Mouse (Mus musculus): ENCODE results near the gene Cyp4a14.
"Not testable (repeated sequence)": the region's sequence is repeated elsewhere in the genome, so short reads cannot be mapped to it uniquely, and the experiment has no call there.

Gene Cyp4a14

DNA sequence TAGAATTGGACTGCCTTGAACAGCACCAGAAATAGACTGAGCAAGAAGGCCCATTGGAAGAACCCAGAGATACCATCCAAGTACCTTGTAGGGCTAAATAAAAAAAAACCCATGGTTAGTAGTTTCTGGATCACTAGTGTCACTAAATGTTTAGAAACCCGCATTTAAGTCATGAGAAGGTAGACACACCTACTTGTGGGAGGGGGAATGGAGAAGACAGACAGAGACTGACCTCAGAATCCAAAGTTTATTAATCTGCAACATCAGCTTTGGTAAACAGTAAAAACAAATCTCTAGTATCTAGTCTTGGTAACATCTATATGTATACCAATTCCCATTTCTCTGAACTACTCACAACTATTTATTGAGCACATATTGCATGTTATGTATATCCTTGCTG, at the start of gene Cyp4a14:
Cyp4a14 (minus strand) TSS at position 142 of the 400 bp plus-strand sequence.
- CTCF ChIA-PET, result no interaction called here

- CTCF ChIA-PET, result no interaction called here
Measured at GRCm38 (mm10) chr4:115545101-115545500, 49.2 kb upstream of the Cyp4a14 start.

GRCm38 (mm10) chr4:115521766-115522165, 25.8 kb upstream of the Cyp4a14 start:
- CTCF ChIA-PET, result no interaction called here

DNA sequence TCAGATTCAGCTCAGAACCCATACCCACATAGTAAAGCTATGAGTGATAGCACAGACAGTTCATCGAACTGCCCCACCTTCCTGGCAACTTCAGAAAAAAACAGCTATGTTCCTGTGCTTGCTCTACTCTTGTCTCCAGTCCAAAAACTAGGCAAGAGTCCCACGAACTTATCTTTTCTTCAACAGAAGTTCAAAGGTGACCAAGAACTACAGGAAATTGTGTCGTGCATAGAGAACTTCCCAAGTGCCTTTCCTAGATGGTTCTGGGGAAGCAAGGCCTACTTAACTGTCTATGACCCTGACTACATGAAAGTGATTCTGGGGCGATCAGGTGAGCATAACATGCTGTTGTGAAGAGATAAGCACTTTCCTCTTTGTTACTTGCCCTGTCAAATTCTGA, 23.5 kb upstream of the Cyp4a14 start:
- CTCF ChIA-PET, result no interaction called here

GRCm38 (mm10) chr4:115518000-115518399, 22.1 kb upstream of the Cyp4a14 start, which contains the start of gene Cyp4a10:
Gene Cyp4a10, plus strand, starts transcription at chr4:115518264.
- CTCF ChIA-PET, result not testable (repeated sequence)

GRCm38 (mm10) chr4:115513964-115514363, 18.0 kb upstream of the Cyp4a14 start:
- CTCF ChIA-PET, result not testable (repeated sequence)

DNA sequence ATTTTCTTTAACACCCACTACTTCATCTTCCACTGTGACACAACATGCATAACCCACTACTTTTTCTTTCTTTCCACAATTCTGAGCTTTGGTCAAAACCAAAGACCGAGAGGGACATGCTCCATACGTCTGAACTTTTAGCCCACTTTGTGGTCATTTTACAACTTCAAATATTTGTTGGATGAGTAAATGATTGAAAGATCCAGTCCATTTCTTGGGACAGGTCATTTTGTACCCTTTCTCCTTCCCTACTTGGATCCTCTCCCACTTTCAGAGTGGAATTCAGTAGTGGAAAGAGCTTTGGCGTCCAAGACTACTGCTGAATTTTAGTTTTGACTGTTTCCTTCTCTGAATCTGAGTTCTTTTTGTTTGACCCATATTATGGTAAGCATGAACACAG, 1.5 kb upstream of the Cyp4a14 start:
- CTCF ChIA-PET, result no interaction called here

- CTCF ChIA-PET, result no interaction called here
Measured at GRCm38 (mm10) chr4:115481006-115481652, 14.8 kb downstream of the Cyp4a14 start.

GRCm38 (mm10) chr4:115476051-115476450, 19.9 kb downstream of the Cyp4a14 start:
- CTCF ChIA-PET, result not testable (repeated sequence)

DNA sequence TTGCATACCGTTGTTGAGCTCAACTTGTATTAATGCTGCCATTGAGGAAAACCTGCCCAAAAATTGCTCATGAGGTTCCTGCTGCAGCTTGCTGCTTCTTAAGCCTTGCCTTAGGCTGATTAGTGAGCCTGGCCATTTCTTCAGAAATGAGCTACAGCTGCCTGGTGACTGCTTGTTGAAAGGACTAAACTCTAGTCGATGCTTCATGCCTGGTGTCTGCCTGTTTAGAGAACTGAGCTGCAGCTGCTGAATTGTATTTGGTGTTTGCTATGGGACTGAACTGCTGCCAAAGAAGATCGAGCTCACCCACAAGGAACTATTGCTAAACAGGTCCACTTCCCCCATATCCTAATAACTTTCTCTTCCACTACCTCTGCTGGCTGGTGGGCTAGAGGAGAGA, 22.4 kb downstream of the Cyp4a14 start:
- CTCF ChIA-PET, result not testable (repeated sequence)

GRCm38 (mm10) chr4:115452304-115452703, 43.6 kb downstream of the Cyp4a14 start, which contains the start of gene Cyp4a30b:
Gene Cyp4a30b, plus strand, starts transcription at chr4:115452604.
- CTCF ChIA-PET, result no interaction called here

DNA sequence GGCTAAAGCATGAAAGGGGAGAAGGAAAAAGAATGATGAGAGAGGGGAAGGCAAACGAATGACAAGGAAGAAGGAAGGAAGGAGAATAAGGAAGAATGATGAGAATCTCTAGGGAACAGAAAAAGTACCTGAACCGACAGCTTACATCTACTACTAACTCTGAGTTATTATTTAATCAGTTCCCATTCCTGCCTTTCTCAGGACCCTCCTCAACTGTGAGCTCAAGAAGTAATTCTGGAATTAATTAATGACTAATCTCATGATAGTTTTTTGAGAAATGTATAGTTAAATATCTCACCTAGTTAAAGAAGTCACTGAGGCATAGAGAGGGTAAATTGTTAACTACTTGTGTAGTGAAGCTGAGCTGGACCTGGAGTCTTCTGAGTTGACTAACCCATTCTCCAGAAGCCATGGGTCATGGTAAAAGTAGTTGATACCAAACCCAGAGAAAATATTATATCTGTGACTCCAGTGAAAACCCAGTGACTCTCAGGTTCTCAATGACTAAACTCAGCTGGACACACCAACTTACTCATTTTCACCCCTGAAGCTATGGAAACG, 45.3 kb downstream of the Cyp4a14 start:
- CTCF ChIA-PET, result interaction anchor here (0.5 kb wide), 1 partner anchor 77 kb away, joined by 4 read pairs; no protein-coding TSS in a partner anchor

All from spleen, embryonic (tissue).